Mouse (Mus musculus): ENCODE measurements around the gene Ckb.

DNA sequence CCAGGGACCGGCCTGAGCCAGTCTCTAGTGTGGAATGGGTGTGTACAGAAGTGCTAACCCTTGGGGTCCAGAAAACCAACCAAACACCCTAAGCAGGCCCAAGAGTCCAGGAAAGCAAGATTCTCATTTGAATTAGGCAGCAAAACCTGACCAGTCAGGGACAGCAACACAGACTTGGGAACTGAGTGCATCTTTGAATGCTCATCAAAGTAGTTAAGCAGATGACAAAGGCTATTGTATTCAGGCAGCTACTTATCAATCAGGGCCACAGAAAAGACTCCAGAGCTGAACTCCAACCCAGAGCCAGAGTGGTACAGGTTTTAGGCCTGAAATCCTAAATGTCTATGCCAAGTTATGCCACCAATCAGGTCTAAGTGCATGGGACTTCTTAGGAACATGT lies 11.5 kb downstream of the Ckb start:
- TF ChIP-seq CTCF (conservative IDR thresholded peaks at IDR 0.05 in 1 of 2, IDR thresholded peaks at IDR 0.05 in 1 of 2; ENCODE audit: low read depth in 2 of 2, low read length in 2 of 2): no peak
- no peak for TF ChIP-seq POLR2AphosphoS2 (IDR thresholded peaks at IDR 0.05; ENCODE audit: low read depth, low read length)
- no peak for TF ChIP-seq SIN3A (IDR thresholded peaks at IDR 0.05; ENCODE audit: low read length)
- TF ChIP-seq MYC (IDR thresholded peaks at IDR 0.05; ENCODE audit: low read depth, low read length): no peak
- no peak for TF ChIP-seq MXI1 (IDR thresholded peaks at IDR 0.05; ENCODE audit: low read depth, low read length)

Measured in CH12.LX (cell line).